Mouse (Mus musculus) cortical plate, adult 2 months (tissue): ENCODE measurements around the gene Olfr1218.

Experiments
- CTCF ChIP-seq: fragments of 200-500 bp; IDR thresholded peaks from 2 replicates; pipeline ENCODE4 v1.5.1; 2011; ENCODE audit warnings: mild to moderate bottlenecking, control low read depth, low read length; ENCODE audit not compliant: insufficient read depth; ENCODE audit errors: extremely low read depth
- POLR2A ChIP-seq: fragments of 200-500 bp; IDR thresholded peaks from 2 replicates; pipeline ENCODE4 v1.6.1; 2011; ENCODE audit warnings: mild to moderate bottlenecking, low read length, control low read depth; ENCODE audit not compliant: insufficient read depth; ENCODE audit errors: extremely low read depth

- TF ChIP-seq POLR2A = no peak
- TF ChIP-seq CTCF = no peak
These were observed 29.0 kb downstream of the Olfr1218 start, which contains the start of gene Olfr1217 for GRCm38 (mm10) chr2:89031965-89032364.
